Mouse (Mus musculus) kidney, embryonic 16.5 days (tissue): ENCODE data around the gene Anapc11. TPM values are rescaled to one million over a fixed set of nuclear protein-coding genes. Genes with fewer than 3 reads are reported as not detected.
A peak's percentile ranks its signal among the peaks of the same experiment; 100 is the strongest.

Experiments
- ATAC-seq: fragments of 200-750 bp; cut with Nextera tagmentation; 2 replicates; pipeline ENCODE4 v1.8.0; 2017; ENCODE audit warnings: moderate TSS enrichment; ENCODE audit not compliant: low FRiP score, low TSS enrichment
- H3K27ac ChIP-seq: fragments of 300-500 bp; sonication (generic); 2 replicates; pipeline ENCODE4 v1.5.1; 2014; ENCODE audit warnings: low read length
- H3K27me3 ChIP-seq: fragments of 300-500 bp; sonication (generic); 2 replicates; pipeline ENCODE4 v1.6.1; 2014; ENCODE audit warnings: low read length, control low read depth, mixed read lengths; ENCODE audit not compliant: insufficient read depth
- H3K36me3 ChIP-seq: fragments of 300-500 bp; sonication (generic); 2 replicates; pipeline ENCODE4 v1.6.1; 2014; ENCODE audit warnings: low read length, control low read depth, mixed read lengths; ENCODE audit not compliant: insufficient read depth
- H3K4me1 ChIP-seq: fragments of 300-500 bp; sonication (generic); 2 replicates; pipeline ENCODE4 v1.6.1; 2014; ENCODE audit warnings: low read length, control low read depth, mixed read lengths; ENCODE audit not compliant: insufficient read depth
- H3K4me2 ChIP-seq: fragments of 300-500 bp; sonication (generic); replicated peaks from 2 replicates; pipeline ENCODE4 v1.6.1; 2014; ENCODE audit warnings: low read depth, low read length
- H3K4me3 ChIP-seq: fragments of 300-500 bp; sonication (generic); 2 replicates; pipeline ENCODE4 v1.5.1; 2014; ENCODE audit warnings: mild to moderate bottlenecking, low read length
- H3K9ac ChIP-seq: fragments of 300-500 bp; sonication (generic); replicated peaks from 2 replicates; pipeline ENCODE4 v1.6.1; 2014; ENCODE audit warnings: low read length
- H3K9me3 ChIP-seq: fragments of 300-500 bp; sonication (generic); 2 replicates; pipeline ENCODE4 v1.6.1; 2016; ENCODE audit warnings: low read length, control low read depth
- WGBS: fragments of 180-500 bp; shearing (Covaris S2); extraction: QIAGEN DNeasy Blood & Tissue Kit; methylation state at CpG from one replicate; pipeline ENCODE4 v1.1.7; 2014; 5-methylcytosine and 5-hydroxymethylcytosine counted together
- polyA plus RNA-seq: library from polyadenylated mRNA; unstranded; fragments of >200 nt; fragmentation: Nextera tagmentation; extraction: Ambion mirVana; gene quantifications from 2 replicates; pipeline ENCODE4 v1.2.1, GENCODE M21; 2015

The Anapc11 gene
- polyA plus RNA-seq, 1 experiment from 2014 or later, result 195 TPM

DNA sequence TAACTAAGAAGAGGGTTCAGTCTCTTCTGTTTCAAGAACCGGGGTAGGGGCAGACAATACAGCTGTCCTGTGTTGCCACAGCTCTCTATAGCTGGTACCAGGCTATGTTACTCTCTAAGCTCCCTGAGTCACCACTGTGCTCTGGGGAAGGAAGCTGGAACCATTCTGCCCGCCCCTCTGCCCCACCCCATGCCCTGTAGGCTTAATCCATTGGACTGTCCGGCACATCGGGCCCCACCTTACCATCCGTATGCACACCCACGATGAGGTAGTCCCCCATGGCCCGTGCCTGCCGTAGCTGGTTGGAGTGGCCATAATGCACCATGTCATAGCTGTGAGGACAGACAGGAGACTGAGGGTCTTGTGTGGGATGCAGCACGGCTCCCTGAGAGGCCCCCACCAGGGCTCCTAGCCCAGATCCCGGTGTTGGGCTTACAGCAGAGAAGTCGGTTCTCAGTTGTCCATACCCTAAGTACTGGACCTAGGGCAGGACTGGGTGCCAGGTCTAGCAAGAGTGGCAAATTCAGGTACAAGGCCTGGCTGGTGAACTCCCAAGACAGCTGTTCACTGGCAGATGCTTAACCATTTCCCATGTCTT is 17.5 kb downstream of the Anapc11 start:
- Histone ChIP-seq H3K9me3 (no peaks in the 10 kb centered on the region), H3K27ac (no peak overlapping the region), H3K27me3 (no peaks in the 10 kb centered on the region), H3K4me2 (no peak overlapping the region), H3K9ac (no peak overlapping the region), H3K36me3 (peaks cover 52% of the 10 kb centered on the region), H3K4me3 (no peak overlapping the region), H3K4me1 (peaks cover 11% of the 10 kb centered on the region)
- 91% methylated on average over 11 of the region's 11 CpGs for WGBS
- ATAC-seq, result no peak

DNA sequence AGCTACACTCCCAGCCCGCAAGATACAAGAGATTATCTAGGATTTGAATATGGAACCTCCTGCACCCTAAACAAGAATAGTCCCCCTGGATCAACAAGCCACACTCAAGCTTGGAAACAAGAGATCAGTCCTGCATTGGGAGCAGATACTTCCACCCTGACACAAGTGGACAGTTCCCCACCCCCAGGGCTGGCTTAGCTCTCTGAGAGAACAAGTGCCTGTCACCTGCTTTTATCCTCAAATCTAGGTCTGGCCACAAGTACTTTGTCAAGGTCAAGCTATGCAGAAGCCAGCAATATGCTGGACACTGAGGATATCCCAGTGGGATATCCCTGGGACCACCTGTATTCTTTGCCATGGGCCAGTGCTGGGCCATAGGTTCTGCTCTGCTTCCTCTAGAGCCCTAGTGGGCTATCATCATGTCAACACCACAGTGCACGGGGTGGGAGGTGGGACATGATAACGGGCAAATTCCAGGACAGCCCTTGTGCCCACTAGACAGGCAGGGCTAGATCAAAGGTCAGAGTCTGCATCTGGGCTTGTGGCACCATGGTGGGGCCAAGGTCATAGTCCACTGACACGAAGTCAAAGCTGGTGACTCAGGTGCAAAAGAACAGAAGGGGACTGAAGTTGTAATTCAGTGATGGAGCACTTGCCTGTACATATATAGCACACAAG is 18.5 kb downstream of the Anapc11 start:
- H3K9me3 ChIP-seq, result no peaks in the 10 kb centered on the region
- peak overlapping the region; percentile 67 for H3K4me3 ChIP-seq
- peak overlapping the region; percentile 81 for H3K4me2 ChIP-seq
- peak overlapping the region; percentile 72 for H3K9ac ChIP-seq
- H3K27me3 ChIP-seq, result no peaks in the 10 kb centered on the region
- ATAC-seq, result no peak
- 49% methylated on average over 4 of the region's 4 CpGs for WGBS
- peaks cover 11% of the 10 kb centered on the region for H3K4me1 ChIP-seq
- peak overlapping the region; percentile 69 for H3K27ac ChIP-seq
- H3K36me3 ChIP-seq, result peaks cover 53% of the 10 kb centered on the region

DNA sequence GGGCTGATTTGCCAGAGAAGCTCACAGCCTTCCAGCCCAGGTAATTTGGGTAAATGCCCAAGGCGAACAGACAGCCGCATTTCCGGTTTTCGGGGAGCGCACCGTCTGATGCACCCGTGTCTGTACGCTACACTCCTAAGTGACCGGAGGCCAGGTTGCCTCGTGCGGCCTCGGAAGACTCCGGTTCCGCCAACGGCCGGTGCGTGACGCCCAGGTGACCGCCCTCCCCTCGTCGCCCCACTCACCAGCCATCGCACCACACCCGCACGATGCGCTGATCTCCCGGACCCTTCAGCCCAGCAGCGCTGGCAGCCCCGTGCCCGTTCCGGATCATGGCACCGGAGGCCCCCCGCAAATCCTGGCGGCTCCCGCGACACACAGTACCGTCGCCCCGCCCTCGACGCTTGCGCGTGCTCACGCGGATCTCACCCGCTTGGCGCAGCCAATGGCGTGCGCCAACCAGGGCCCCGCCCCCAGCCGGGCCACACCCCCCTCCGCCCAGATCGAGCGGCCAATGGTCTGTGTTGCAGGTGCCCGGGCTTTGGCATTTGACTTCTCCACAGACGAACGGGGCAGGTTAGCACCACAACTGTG is 19.4 kb downstream of the Anapc11 start, which contains the start of gene Pcyt2:
Gene Pcyt2 (minus strand): TSS at position 418 of the 594 bp plus-strand sequence.
- H3K4me3 ChIP-seq, result peak within 1 kb of the TSS; percentile 67
- H3K27ac ChIP-seq, result peak within 1 kb of the TSS; percentile 69
- peak within 1 kb of the TSS; percentile 72 for H3K9ac ChIP-seq
- no peaks in the 10 kb centered on the region for H3K27me3 ChIP-seq
- under 1% methylated on average over 56 of the region's 56 CpGs for WGBS
- peak; percentile 94 for ATAC-seq
- H3K9me3 ChIP-seq, result no peaks in the 10 kb centered on the region
- peak within 1 kb of the TSS; percentile 81 for H3K4me2 ChIP-seq
- peaks cover 49% of the 10 kb centered on the region for H3K36me3 ChIP-seq
- H3K4me1 ChIP-seq, result peaks cover 11% of the 10 kb centered on the region

DNA sequence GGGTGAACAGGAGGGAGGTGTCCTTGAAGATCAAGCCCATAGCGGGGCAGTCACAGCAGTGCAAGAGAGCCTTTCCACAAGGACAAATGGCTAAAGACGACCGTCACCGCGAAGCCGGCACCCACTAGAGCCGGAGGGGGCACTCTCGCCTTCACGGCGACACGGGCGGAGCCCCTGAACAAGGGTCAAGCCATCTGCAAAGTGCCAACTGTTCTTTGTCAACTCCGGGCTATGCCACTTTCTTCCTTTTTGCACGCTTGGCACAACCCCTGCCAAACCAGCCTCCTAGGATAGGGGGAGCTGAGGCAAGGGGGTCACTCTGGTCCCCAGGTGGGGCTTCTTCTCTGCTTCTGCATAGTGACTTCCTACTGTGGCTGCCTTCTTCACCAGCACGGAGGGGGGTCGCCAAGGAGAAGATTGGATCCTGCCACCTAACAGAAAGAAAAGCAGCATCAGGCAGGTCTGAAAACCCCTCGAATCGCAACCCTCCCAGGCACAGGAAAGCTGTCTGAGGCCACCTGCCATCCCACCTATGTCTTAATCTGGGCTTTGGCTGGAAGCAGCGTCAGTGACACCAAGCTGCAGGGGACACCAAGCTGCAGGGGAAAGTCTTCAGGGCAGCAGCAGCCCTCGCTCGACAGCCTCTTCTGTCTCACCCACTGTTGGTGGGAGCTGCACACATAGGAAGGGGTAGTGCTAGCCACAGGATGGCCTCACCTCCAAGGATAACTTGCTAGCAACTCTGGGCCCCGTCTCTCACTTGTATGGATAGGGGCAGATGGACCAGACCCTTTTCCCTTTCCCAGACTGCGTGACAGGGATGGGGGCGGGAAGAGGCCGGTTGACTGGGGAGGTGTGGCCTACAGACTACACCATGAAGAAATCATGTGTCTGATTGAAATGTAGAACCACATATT is 20.7 kb downstream of the Anapc11 start:
- no peak overlapping the region for H3K4me3 ChIP-seq
- WGBS, result 91% methylated on average over 25 of the region's 25 CpGs
- peaks cover 13% of the 10 kb centered on the region for H3K4me1 ChIP-seq
- no peaks in the 10 kb centered on the region for H3K9me3 ChIP-seq
- no peaks in the 10 kb centered on the region for H3K27me3 ChIP-seq
- no peak overlapping the region for H3K4me2 ChIP-seq
- ATAC-seq, result no peak
- peaks cover 43% of the 10 kb centered on the region for H3K36me3 ChIP-seq
- H3K9ac ChIP-seq, result no peak overlapping the region
- no peak overlapping the region for H3K27ac ChIP-seq

DNA sequence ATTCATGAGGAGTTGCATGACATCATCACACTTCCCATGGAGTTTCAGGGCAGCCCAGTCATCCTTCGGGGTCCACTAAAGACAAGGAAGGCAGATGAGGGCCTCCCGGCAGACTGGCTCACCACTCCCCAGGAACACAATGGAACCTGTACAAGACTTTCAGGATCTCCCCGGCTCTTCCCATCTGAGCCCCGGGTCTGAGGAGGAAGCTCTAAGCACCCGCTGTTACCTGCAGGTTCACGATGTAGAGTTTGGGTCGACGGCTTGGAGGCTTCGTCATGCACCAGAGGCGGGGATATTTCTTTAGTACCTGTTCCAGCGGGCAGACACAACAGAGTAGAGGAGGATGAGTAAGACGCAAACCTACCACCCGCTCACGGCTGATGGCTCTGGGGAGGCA is 22.0 kb downstream of the Anapc11 start:
- ATAC-seq, result no peak
- H3K27ac ChIP-seq, result no peak overlapping the region
- peaks cover 40% of the 10 kb centered on the region for H3K36me3 ChIP-seq
- no peak overlapping the region for H3K4me3 ChIP-seq
- H3K9ac ChIP-seq, result no peak overlapping the region
- H3K4me1 ChIP-seq, result peaks cover 22% of the 10 kb centered on the region
- no peak overlapping the region for H3K4me2 ChIP-seq
- WGBS, result 95% methylated on average over 14 of the region's 14 CpGs
- H3K9me3 ChIP-seq, result no peaks in the 10 kb centered on the region
- H3K27me3 ChIP-seq, result no peaks in the 10 kb centered on the region

DNA sequence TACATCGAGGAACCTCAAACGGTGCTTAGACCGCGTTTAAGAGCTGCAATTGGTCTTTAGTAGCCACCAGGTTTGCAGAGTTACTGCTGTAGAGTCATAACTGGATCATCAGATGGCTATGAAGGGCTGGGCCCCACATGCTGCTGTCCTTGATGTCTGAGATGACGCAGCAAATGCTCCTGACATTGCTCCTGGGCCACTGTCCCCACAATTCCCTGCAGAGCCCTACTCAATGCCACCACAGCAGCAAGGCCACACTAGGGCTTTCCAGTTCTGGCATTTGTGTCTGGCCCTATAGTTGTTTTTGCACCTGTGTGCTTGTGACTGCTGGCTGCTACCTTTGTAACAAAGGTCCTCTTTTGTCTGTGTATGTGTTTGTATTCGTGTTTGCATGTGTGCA is 24.6 kb downstream of the Anapc11 start:
- Histone ChIP-seq H3K36me3 (peaks cover 45% of the 10 kb centered on the region), H3K4me2 (no peak overlapping the region), H3K4me1 (peaks cover 13% of the 10 kb centered on the region)

DNA sequence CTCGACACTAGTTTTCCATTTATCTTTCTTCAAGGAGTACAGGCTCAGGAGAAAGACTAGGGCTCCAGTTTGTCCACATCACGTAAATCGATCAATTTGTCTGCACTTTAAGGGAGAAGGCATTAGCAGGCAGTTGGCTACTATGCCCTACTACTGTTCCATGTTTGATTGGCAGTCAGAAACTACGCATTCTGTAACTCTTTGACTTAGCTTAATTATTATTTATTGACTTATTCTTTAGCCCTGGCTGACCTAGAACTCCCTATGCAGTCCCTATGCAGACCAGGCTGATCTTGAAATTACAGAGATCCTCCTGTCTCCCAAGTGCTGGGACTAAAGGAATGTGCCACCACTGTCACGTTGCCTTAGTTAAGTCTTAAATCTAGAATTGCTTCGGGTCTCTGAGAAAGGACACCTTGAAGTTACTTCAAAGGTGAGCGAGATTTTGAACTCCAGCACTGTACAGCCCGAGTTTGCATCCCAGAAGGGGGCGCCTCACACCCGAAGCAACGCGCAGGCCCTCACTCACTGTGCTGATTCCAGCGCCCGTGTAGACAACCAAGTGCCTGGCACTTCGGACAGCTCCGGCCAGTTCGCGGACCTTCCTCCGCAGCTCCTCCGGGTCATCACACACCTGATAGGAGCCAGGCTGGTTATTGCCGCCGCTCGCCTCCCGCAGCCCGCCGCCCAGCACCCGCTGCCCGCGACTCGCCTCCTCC is 25.9 kb downstream of the Anapc11 start:
- Histone ChIP-seq H3K36me3 (peaks cover 41% of the 10 kb centered on the region), H3K4me1 (peaks cover 15% of the 10 kb centered on the region), H3K27me3 (no peaks in the 10 kb centered on the region), H3K9ac (peak overlapping the region; percentile 77), H3K9me3 (no peaks in the 10 kb centered on the region), H3K27ac (peak overlapping the region; percentile 74), H3K4me3 (peak overlapping the region; percentile 95), H3K4me2 (peak overlapping the region; percentile 96)
- WGBS, result 12% methylated on average over 30 of the region's 30 CpGs
- ATAC-seq, result peak; percentile 82

More for the DNA sequence above, 24.6 kb downstream of the Anapc11 start:
- no peak overlapping the region for H3K4me3 ChIP-seq
- H3K27ac ChIP-seq, result no peak overlapping the region
- no peak for ATAC-seq
- WGBS, result 86% methylated on average over 6 of the region's 6 CpGs
- H3K27me3 ChIP-seq, result no peaks in the 10 kb centered on the region
- no peaks in the 10 kb centered on the region for H3K9me3 ChIP-seq
- no peak overlapping the region for H3K9ac ChIP-seq

DNA sequence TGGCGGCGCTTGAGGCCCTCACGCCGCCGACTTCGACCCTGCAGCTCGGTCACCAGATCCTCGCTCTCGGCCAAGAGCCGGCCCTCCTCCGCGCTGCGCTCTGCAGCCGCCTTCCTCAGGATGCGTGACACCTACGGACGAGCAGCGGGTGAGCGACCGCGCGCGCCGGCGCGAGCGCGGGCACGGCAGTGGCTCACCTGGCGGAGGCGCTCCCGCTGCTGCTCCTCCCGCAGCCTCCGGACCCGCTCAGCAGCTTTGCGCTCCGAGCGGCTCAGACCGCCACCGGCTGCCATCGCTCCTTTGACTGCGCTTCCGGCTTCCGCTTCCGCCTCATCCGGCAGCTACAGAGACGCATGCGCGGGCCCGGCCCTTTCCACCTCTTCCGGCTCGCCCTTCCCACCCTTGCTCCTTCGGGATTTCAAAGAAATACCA is 26.5 kb downstream of the Anapc11 start:
- Histone ChIP-seq H3K4me1 (peaks cover 21% of the 10 kb centered on the region), H3K27me3 (no peaks in the 10 kb centered on the region), H3K9ac (peak overlapping the region; percentile 77), H3K4me3 (peak overlapping the region; percentile 95), H3K4me2 (peak overlapping the region; percentile 96), H3K9me3 (no peaks in the 10 kb centered on the region), H3K27ac (peak overlapping the region; percentile 74), H3K36me3 (peaks cover 43% of the 10 kb centered on the region)
- ATAC-seq, result peak; percentile 82
- 0% methylated on average over 52 of the region's 53 CpGs for WGBS
